Mouse (Mus musculus) cerebellum, adult 2 months (tissue): ENCODE measurements at regions not wholly inside any gene's neighbourhood (a gene's known extent, or its start where the extent isn't known, plus 50 kb on each side); places are given as distances from the start of the nearest gene placed in this dataset.
A peak's percentile ranks its signal among the peaks of the same experiment; 100 is the strongest.

Experiments
- DNase-seq, 2 experiments: peaks; one replicate each; pipeline ENCODE4 v3.0.0; 2021
- H3K27ac ChIP-seq: fragments of 200-500 bp; 2 replicates; pipeline ENCODE4 v1.5.1; 2012; ENCODE audit warnings: low read length, control low read depth, inconsistent platforms; ENCODE audit not compliant: insufficient read depth
- H3K27me3 ChIP-seq: fragments of 200-500 bp; 2 replicates; pipeline ENCODE4 v1.6.1; 2012; ENCODE audit warnings: inconsistent platforms, mild to moderate bottlenecking, low read length, moderate library complexity; ENCODE audit not compliant: control insufficient read depth, insufficient read depth
- H3K4me1 ChIP-seq: fragments of 200-500 bp; 2 replicates; pipeline ENCODE4 v1.6.1; 2011; ENCODE audit warnings: low read length; ENCODE audit not compliant: control insufficient read depth, insufficient read depth
- H3K4me3 ChIP-seq: fragments of 200-500 bp; replicated peaks from 2 replicates; pipeline ENCODE3; 2011; ENCODE audit warnings: mild to moderate bottlenecking, low read depth, low read length, control low read depth; ENCODE audit not compliant: insufficient read depth
- CTCF ChIP-seq: fragments of 200-500 bp; IDR thresholded peaks from 2 replicates; pipeline ENCODE4 v1.5.1; 2011; ENCODE audit warnings: low read depth, mild to moderate bottlenecking, control low read depth, low read length, moderate library complexity, borderline replicate concordance; ENCODE audit not compliant: insufficient read depth
- POLR2A ChIP-seq: fragments of 200-500 bp; IDR thresholded peaks from 2 replicates; pipeline ENCODE4 v1.6.1; 2011; ENCODE audit warnings: low read length, control low read depth, borderline replicate concordance; ENCODE audit not compliant: insufficient read depth
- WGBS: fragments of 180-500 bp; shearing (Covaris S2); methylation state at CpG from one replicate; pipeline ENCODE4 v1.1.7; 2018; 5-methylcytosine and 5-hydroxymethylcytosine counted together

DNA sequence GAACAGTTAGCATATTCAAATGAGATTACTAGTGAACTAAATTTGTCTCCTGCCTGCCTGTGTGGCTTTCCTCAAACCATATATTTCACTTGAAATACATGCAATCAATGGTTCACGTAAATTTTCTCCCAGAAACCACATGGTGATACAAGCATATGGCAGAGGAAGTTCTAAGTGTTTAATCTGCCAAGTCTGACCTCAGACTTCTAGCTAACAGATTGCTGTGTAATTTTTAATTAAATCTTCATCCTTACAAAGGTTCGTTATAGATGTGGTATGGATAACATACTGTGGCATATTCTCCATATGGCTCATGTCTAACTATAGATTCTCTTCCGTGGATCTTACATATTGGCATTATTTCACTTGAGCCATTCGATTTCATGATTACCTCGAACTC lies 241.4 kb upstream of the Chl1 start:
- TF ChIP-seq CTCF (no peak), POLR2A (no peak)
- peak in 1 of 2 experiments; percentile 47 for DNase-seq
- no peak overlapping the region for H3K4me3 ChIP-seq
- H3K4me1 ChIP-seq = peaks cover 5% of the 10 kb centered on the region; the same call in 1 of the 2 replicates
- no peak overlapping the region for H3K27ac ChIP-seq
- WGBS = 32% methylated on average over 5 of the region's 5 CpGs
- no peaks in the 10 kb centered on the region for H3K27me3 ChIP-seq

DNA sequence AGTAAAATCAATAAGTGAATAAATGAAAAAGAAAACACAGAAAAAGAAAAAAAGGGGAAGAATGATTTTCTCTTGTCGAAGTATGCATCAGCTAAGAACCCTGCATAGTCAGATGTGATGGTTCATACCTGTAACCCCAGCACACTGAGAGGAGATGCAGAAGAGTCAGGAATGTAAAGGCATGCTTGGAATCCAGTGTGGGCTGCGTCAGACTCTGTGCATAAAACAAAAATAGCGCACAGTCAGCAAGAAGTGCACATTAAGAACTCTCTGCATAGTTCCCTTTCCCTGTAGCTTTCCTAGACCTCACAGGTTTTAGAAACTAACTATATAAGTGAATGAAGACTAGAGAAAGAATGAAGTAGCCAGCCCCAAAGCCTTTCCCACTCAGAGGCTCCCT lies 238.2 kb upstream of the Chl1 start:
- Histone ChIP-seq H3K4me1 (peaks cover 5% of the 10 kb centered on the region; the same call in 1 of the 2 replicates), H3K4me3 (no peak overlapping the region), H3K27ac (no peak overlapping the region), H3K27me3 (no peaks in the 10 kb centered on the region)
- DNase-seq = no peak
- WGBS = 80% methylated on average over 3 of the region's 3 CpGs
- TF ChIP-seq POLR2A (no peak), CTCF (no peak)

DNA sequence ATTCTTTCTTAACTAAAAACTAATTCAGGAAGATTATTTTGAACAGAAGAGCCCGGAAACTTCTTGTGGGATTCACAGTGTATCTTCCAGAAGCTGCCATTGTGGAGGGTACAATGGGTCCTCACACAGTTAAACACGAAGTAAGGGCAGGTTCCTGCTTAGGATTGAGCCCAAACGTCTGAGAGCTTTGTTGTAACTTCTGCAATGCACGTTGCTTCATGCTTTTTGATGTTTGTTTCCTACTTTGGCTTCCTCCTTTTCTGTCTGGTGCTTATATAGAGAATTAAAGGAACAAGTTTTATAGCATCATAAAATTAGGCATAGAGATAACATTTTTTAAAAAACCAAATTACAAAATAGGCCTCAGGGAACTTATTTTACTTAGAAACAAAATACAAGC lies 235.3 kb upstream of the Chl1 start:
- Histone ChIP-seq H3K27ac (no peak overlapping the region), H3K4me1 (no peaks in the 10 kb centered on the region), H3K4me3 (no peak overlapping the region), H3K27me3 (no peaks in the 10 kb centered on the region)
- no peak for TF ChIP-seq CTCF
- 71% methylated on average over 4 of the region's 4 CpGs for WGBS
- no peak for DNase-seq

DNA sequence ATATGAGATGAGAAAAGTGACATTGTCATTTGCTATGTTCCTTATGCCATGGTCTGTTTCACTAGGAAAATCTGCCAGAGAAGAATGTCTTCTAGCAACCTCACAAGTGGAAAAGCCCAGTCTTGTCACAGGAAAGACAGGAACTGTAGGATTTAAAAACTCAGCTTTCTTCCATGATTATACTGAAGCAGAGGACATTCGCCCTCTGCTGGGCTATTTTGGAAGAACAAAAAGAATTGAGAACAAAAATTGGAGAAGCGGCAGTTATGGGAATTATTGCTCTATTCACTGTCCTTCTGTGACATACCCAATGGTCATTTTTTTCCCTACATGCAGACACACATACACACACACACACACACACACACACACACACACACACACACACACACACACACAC lies 234.9 kb upstream of the Chl1 start:
- DNase-seq = no peak
- H3K4me3 ChIP-seq = no peak overlapping the region
- H3K4me1 ChIP-seq = no peaks in the 10 kb centered on the region
- no peaks in the 10 kb centered on the region for H3K27me3 ChIP-seq
- TF ChIP-seq POLR2A (no peak), CTCF (no peak)
- 16% methylated on average over 2 of the region's 2 CpGs for WGBS
- H3K27ac ChIP-seq = no peak overlapping the region

DNA sequence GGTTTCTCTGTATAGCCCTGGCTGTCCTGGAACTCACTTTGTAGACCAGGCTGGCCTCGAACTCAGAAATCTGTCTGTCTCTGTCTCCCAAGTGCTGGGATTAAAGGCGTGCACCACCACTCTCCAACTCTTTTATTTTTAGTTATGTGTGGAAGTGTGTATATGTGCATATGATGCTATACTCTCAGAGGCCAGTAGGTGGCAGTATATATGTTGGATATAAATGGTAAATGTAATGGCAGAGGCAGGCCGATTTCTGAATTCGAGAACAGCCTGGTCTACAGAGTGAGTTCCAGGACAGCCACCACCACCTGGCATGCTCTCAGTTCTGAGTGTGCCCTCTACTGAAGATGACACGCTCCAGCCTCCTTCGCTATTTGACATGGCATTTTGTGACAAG lies 214.4 kb upstream of the Chl1 start:
- DNase-seq = no peak
- WGBS = 93% methylated on average over 6 of the region's 6 CpGs
- no peak for TF ChIP-seq CTCF
- no peak for TF ChIP-seq POLR2A

DNA sequence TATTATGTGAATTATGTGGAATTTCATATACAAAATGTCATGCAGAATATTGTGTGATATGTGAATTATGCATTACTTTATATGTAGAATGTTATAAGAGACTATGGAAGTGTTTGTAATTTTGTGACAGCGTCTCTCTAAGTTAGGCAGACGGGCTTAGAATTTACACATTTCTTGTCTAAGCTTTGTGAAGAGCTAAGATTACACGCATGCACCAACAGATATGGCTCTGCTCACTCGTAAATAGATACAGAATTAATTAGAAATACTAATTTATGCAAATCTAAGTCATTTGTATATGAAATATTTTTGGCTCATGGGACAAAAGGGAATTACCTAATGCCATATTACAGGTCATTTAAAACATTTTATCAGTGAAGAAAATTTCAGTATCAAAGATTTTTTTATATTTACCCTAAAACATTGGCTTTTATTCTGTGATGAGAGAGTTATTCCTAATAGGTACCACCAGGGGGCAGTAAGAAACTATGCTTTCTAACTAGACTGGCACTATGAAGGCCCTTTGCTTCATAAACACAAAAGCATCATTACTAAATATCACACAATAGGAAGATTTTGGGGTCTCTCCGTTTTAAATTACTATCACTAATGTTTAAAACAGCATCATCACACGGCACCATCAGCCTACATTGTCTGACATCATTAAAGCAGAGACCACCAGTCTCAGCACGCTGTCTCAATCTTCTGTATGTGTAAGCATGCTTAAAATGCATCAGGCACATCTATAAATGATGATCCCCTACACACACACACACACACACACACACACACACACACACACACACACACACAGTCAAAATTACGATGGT lies 203.8 kb upstream of the Chl1 start:
- 47% methylated on average over 8 of the region's 8 CpGs for WGBS
- Histone ChIP-seq H3K27me3 (no peaks in the 10 kb centered on the region), H3K4me3 (no peak overlapping the region), H3K4me1 (0 out of 2 replicates have a peak, but pooled peaks cover 2% of the 10 kb centered on the region), H3K27ac (no peak overlapping the region)
- TF ChIP-seq CTCF (peak; percentile 28; the same call in 1 of the 2 replicates), POLR2A (no peak)
- DNase-seq = peak; percentile 15 to 24

More for the DNA sequence above, 214.4 kb upstream of the Chl1 start:
- Histone ChIP-seq H3K4me1 (no peaks in the 10 kb centered on the region), H3K4me3 (no peak overlapping the region), H3K27me3 (no peaks in the 10 kb centered on the region), H3K27ac (no peak overlapping the region)

DNA sequence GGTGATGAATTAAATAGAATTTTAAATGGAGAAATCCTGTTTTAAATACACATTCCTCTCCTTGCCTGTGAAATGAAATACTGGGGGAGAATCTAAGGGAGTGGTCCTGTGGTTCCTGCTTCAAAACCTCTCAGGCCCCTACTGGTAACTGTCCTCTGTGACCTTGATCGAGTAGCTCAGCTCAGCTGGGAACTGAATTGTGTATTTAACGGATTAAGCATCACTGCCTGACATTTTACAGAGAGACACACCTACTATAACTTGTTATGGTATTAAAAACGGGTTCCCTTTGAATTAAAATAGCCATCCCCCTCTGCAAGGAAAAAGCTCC lies 203.2 kb upstream of the Chl1 start:
- WGBS = 43% methylated on average over 3 of the region's 3 CpGs
- TF ChIP-seq CTCF = no peak
- TF ChIP-seq POLR2A = no peak

DNA sequence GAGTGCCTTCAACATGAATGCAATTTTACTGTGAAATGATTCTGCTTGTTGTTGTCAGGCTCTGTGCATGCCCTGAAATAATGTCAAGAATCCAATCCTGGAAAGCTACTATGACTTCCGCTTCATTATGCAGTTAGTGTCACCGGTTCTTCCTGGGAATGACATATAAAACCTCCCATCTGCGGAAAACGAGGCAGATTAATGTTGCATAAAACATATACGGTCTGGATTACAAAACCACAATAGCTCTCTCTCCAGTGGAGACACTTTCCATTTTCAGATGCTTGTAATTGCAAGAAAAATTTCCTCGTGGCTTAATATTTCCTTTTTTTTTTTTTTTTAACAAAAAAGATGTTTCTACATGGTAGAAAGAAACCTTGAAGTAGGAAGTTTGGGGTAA lies 198.2 kb upstream of the Chl1 start:
- Histone ChIP-seq H3K4me3 (no peak overlapping the region), H3K27ac (no peak overlapping the region), H3K27me3 (no peaks in the 10 kb centered on the region), H3K4me1 (no peaks in the 10 kb centered on the region)
- WGBS = 60% methylated on average over 6 of the region's 6 CpGs
- no peak for DNase-seq
- TF ChIP-seq POLR2A (no peak), CTCF (no peak)

More for the DNA sequence above, 203.2 kb upstream of the Chl1 start:
- H3K4me3 ChIP-seq = no peak overlapping the region
- H3K27me3 ChIP-seq = no peaks in the 10 kb centered on the region
- DNase-seq = no peak
- no peak overlapping the region for H3K27ac ChIP-seq
- H3K4me1 ChIP-seq = 0 out of 2 replicates have a peak, but pooled peaks cover 2% of the 10 kb centered on the region
